Mouse (Mus musculus): ENCODE results near the gene Tex33.

- TF ChIP-seq CTCF (IDR thresholded peaks at IDR 0.05; ENCODE audit: borderline replicate concordance, insufficient read depth, low read depth, low read length) = no peak
- no peak for TF ChIP-seq POLR2A (IDR thresholded peaks at IDR 0.05; ENCODE audit: borderline replicate concordance, insufficient read depth, low read length)
Measured at GRCm38 (mm10) chr15:78401345-78401744, 5.6 kb upstream of the Tex33 start.

Data from cerebellum, adult 2 months (tissue).